Mouse (Mus musculus) olfactory bulb, adult 2 months (tissue): Measurements from ENCODE around the gene Gse1.

Experiments
- CTCF ChIP-seq: fragments of 200-500 bp; IDR thresholded peaks from 2 replicates; pipeline ENCODE4 v1.5.1; 2012; ENCODE audit warnings: low read depth, mild to moderate bottlenecking, low read length, moderate library complexity; ENCODE audit not compliant: insufficient read depth
- POLR2A ChIP-seq: fragments of 200-500 bp; IDR thresholded peaks from 2 replicates; pipeline ENCODE4 v1.6.1; 2012; ENCODE audit warnings: mild to moderate bottlenecking, low read depth, low read length, moderate library complexity; ENCODE audit not compliant: insufficient read depth

DNA sequence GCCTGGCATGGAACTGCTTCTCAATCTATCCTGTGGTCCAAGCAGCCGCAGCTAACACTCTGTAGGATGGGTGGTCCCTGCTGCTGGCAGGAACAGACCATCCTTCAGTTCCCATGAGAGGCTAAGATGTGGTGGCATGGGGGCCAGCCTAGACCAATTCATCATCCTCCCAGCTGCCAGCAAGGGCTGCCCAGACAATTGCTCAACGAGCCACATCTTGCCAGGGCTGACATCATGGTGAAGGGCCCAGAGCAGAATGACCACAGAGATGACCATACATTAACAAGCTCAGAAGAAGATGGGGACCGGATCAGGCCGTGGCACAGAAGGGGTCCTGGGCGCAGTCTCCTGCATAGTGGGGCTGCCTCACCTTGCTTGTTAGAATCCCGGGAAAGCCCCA is 382.6 kb downstream of the Gse1 start:
- TF ChIP-seq POLR2A (no peak), CTCF (no peak)
